Mouse (Mus musculus) ES-Bruce4 (cell line): ENCODE results near the gene Grsf1.

Experiments used
- CTCF ChIP-seq: IDR thresholded peaks from one replicate; pipeline ENCODE4 v1.8.1; 2011; ENCODE audit warnings: low read depth, low read length
- EP300 ChIP-seq: IDR thresholded peaks from 2 replicates; pipeline ENCODE4 v1.6.1; 2011; ENCODE audit warnings: low read depth, low read length; ENCODE audit not compliant: insufficient read depth
- POLR2A ChIP-seq: IDR thresholded peaks from one replicate; pipeline ENCODE4 v1.8.1; 2011; ENCODE audit warnings: low read length; ENCODE audit not compliant: insufficient read depth

- TF ChIP-seq POLR2A (no peak), CTCF (no peak), EP300 (no peak)
These were observed 18.1 kb downstream of the Grsf1 start for GRCm38 (mm10) chr5:88657868-88658267.
